Mouse (Mus musculus): Measurements from ENCODE around the gene Skiv2l. TPM values are rescaled to one million over a fixed set of nuclear protein-coding genes. Genes with fewer than 3 reads are reported as not detected.

The Skiv2l gene
- 47.0 TPM for polyA plus RNA-seq (2015; fragmentation: Illumina TruSeq; extraction: RNeasy Lipid Tissue Mini Kit (QIAGEN cat#74804); ENCODE audit: low read depth, low replicate concordance)

GRCm38 (mm10) chr17:34849722-34850516 is at the start of gene Skiv2l, which contains the start of gene Nelfe:
TSS of gene Skiv2l (minus strand) at chr17:34850210.
TSS of gene Nelfe (plus strand) at chr17:34850391.

GRCm38 (mm10) chr17:34898160-34898586 is 48.2 kb upstream of the Skiv2l start, which contains the start of the genes C2 and Ehmt2:
TSS of gene C2 (minus strand) at chr17:34898265.
TSS of gene Ehmt2 (plus strand) at chr17:34898469.

GRCm38 (mm10) chr17:34881683-34882310 is 31.8 kb upstream of the Skiv2l start, which contains the start of gene Gm20547:
TSS of gene Gm20547 (minus strand) at chr17:34882042.

GRCm38 (mm10) chr17:34879336-34879879 is 29.4 kb upstream of the Skiv2l start, which contains the start of gene Zbtb12:
TSS of gene Zbtb12 (plus strand) at chr17:34879483.

GRCm38 (mm10) chr17:34862416-34863081 is 12.5 kb upstream of the Skiv2l start, which contains the start of gene Cfb:
TSS of gene Cfb (minus strand) at chr17:34862518.

GRCm38 (mm10) chr17:34836856-34837221 is 13.2 kb downstream of the Skiv2l start, which contains the start of the genes Stk19 and Dxo:
TSS of gene Stk19 (minus strand) at chr17:34836945.
TSS of gene Dxo (plus strand) at chr17:34837019.

GRCm38 (mm10) chr17:34804301-34804700 is 45.7 kb downstream of the Skiv2l start, which contains the start of gene Cyp21a1:
TSS of gene Cyp21a1 (minus strand) at chr17:34804561.

Other genes starting within 250 kb of the Skiv2l start
- 111 TPM for gene Rnf5, start 246.5 kb downstream of the Skiv2l start, polyA plus RNA-seq (2015; fragmentation: Illumina TruSeq; extraction: RNeasy Lipid Tissue Mini Kit (QIAGEN cat#74804); ENCODE audit: low read depth, low replicate concordance)
- gene Agpat1, start 245.9 kb downstream of the Skiv2l start, polyA plus RNA-seq (2015; fragmentation: Illumina TruSeq; extraction: RNeasy Lipid Tissue Mini Kit (QIAGEN cat#74804); ENCODE audit: low read depth, low replicate concordance), result 124 TPM
- gene Egfl8, start 234.2 kb downstream of the Skiv2l start, polyA plus RNA-seq (2015; fragmentation: Illumina TruSeq; extraction: RNeasy Lipid Tissue Mini Kit (QIAGEN cat#74804); ENCODE audit: low read depth, low replicate concordance), result 3.2 TPM
- gene Ppt2, start 221.7 kb downstream of the Skiv2l start, polyA plus RNA-seq (2015; fragmentation: Illumina TruSeq; extraction: RNeasy Lipid Tissue Mini Kit (QIAGEN cat#74804); ENCODE audit: low read depth, low replicate concordance), result 37.7 TPM
- 123 TPM for gene Prrt1, start 220.7 kb downstream of the Skiv2l start, polyA plus RNA-seq (2015; fragmentation: Illumina TruSeq; extraction: RNeasy Lipid Tissue Mini Kit (QIAGEN cat#74804); ENCODE audit: low read depth, low replicate concordance)
- gene Fkbpl, start 205.4 kb downstream of the Skiv2l start, polyA plus RNA-seq (2015; fragmentation: Illumina TruSeq; extraction: RNeasy Lipid Tissue Mini Kit (QIAGEN cat#74804); ENCODE audit: low read depth, low replicate concordance), result 12.5 TPM
- 54.8 TPM for gene Atf6b, start 203.1 kb downstream of the Skiv2l start, polyA plus RNA-seq (2015; fragmentation: Illumina TruSeq; extraction: RNeasy Lipid Tissue Mini Kit (QIAGEN cat#74804); ENCODE audit: low read depth, low replicate concordance)
- 0.86 TPM for gene Tnxb, start 179.7 kb downstream of the Skiv2l start, polyA plus RNA-seq (2015; fragmentation: Illumina TruSeq; extraction: RNeasy Lipid Tissue Mini Kit (QIAGEN cat#74804); ENCODE audit: low read depth, low replicate concordance)
- gene C4b, start 106.3 kb downstream of the Skiv2l start, polyA plus RNA-seq (2015; fragmentation: Illumina TruSeq; extraction: RNeasy Lipid Tissue Mini Kit (QIAGEN cat#74804); ENCODE audit: low read depth, low replicate concordance), result 10.9 TPM
- not detected for gene Cyp21a1, start 45.6 kb downstream of the Skiv2l start, polyA plus RNA-seq (2015; fragmentation: Illumina TruSeq; extraction: RNeasy Lipid Tissue Mini Kit (QIAGEN cat#74804); ENCODE audit: low read depth, low replicate concordance)
- gene Stk19, start 13.3 kb downstream of the Skiv2l start, polyA plus RNA-seq (2015; fragmentation: Illumina TruSeq; extraction: RNeasy Lipid Tissue Mini Kit (QIAGEN cat#74804); ENCODE audit: low read depth, low replicate concordance), result 67.9 TPM
- 37.4 TPM for gene Dxo, start 13.2 kb downstream of the Skiv2l start, polyA plus RNA-seq (2015; fragmentation: Illumina TruSeq; extraction: RNeasy Lipid Tissue Mini Kit (QIAGEN cat#74804); ENCODE audit: low read depth, low replicate concordance)
- gene Nelfe, start 181 bp upstream of the Skiv2l start, polyA plus RNA-seq (2015; fragmentation: Illumina TruSeq; extraction: RNeasy Lipid Tissue Mini Kit (QIAGEN cat#74804); ENCODE audit: low read depth, low replicate concordance), result 35.3 TPM
- gene Cfb, start 12.3 kb upstream of the Skiv2l start, polyA plus RNA-seq (2015; fragmentation: Illumina TruSeq; extraction: RNeasy Lipid Tissue Mini Kit (QIAGEN cat#74804); ENCODE audit: low read depth, low replicate concordance), result 0.31 TPM
- 5.7 TPM for gene Zbtb12, start 29.3 kb upstream of the Skiv2l start, polyA plus RNA-seq (2015; fragmentation: Illumina TruSeq; extraction: RNeasy Lipid Tissue Mini Kit (QIAGEN cat#74804); ENCODE audit: low read depth, low replicate concordance)
- not detected for gene Gm20547, start 31.8 kb upstream of the Skiv2l start, polyA plus RNA-seq (2015; fragmentation: Illumina TruSeq; extraction: RNeasy Lipid Tissue Mini Kit (QIAGEN cat#74804); ENCODE audit: low read depth, low replicate concordance)
- 1.5 TPM for gene C2, start 48.1 kb upstream of the Skiv2l start, polyA plus RNA-seq (2015; fragmentation: Illumina TruSeq; extraction: RNeasy Lipid Tissue Mini Kit (QIAGEN cat#74804); ENCODE audit: low read depth, low replicate concordance)
- 122 TPM for gene Ehmt2, start 48.3 kb upstream of the Skiv2l start, polyA plus RNA-seq (2015; fragmentation: Illumina TruSeq; extraction: RNeasy Lipid Tissue Mini Kit (QIAGEN cat#74804); ENCODE audit: low read depth, low replicate concordance)
- gene Slc44a4, start 64.3 kb upstream of the Skiv2l start, polyA plus RNA-seq (2015; fragmentation: Illumina TruSeq; extraction: RNeasy Lipid Tissue Mini Kit (QIAGEN cat#74804); ENCODE audit: low read depth, low replicate concordance), result 0.19 TPM
- 51.2 TPM for gene Neu1, start 81.0 kb upstream of the Skiv2l start, polyA plus RNA-seq (2015; fragmentation: Illumina TruSeq; extraction: RNeasy Lipid Tissue Mini Kit (QIAGEN cat#74804); ENCODE audit: low read depth, low replicate concordance)
- 8.3 TPM for gene Hspa1b, start 109.0 kb upstream of the Skiv2l start, polyA plus RNA-seq (2015; fragmentation: Illumina TruSeq; extraction: RNeasy Lipid Tissue Mini Kit (QIAGEN cat#74804); ENCODE audit: low read depth, low replicate concordance)
- gene Gm20481, start 119.7 kb upstream of the Skiv2l start, polyA plus RNA-seq (2015; fragmentation: Illumina TruSeq; extraction: RNeasy Lipid Tissue Mini Kit (QIAGEN cat#74804); ENCODE audit: low read depth, low replicate concordance), result not detected
- 8.4 TPM for gene Hspa1a, start 121.9 kb upstream of the Skiv2l start, polyA plus RNA-seq (2015; fragmentation: Illumina TruSeq; extraction: RNeasy Lipid Tissue Mini Kit (QIAGEN cat#74804); ENCODE audit: low read depth, low replicate concordance)
- 0.36 TPM for gene Hspa1l, start 122.5 kb upstream of the Skiv2l start, polyA plus RNA-seq (2015; fragmentation: Illumina TruSeq; extraction: RNeasy Lipid Tissue Mini Kit (QIAGEN cat#74804); ENCODE audit: low read depth, low replicate concordance)
- gene Lsm2, start 131.7 kb upstream of the Skiv2l start, polyA plus RNA-seq (2015; fragmentation: Illumina TruSeq; extraction: RNeasy Lipid Tissue Mini Kit (QIAGEN cat#74804); ENCODE audit: low read depth, low replicate concordance), result 26.4 TPM
- 22.8 TPM for gene Vars, start 150.8 kb upstream of the Skiv2l start, polyA plus RNA-seq (2015; fragmentation: Illumina TruSeq; extraction: RNeasy Lipid Tissue Mini Kit (QIAGEN cat#74804); ENCODE audit: low read depth, low replicate concordance)
- 0.71 TPM for gene Vwa7, start 166.4 kb upstream of the Skiv2l start, polyA plus RNA-seq (2015; fragmentation: Illumina TruSeq; extraction: RNeasy Lipid Tissue Mini Kit (QIAGEN cat#74804); ENCODE audit: low read depth, low replicate concordance)
- gene Sapcd1, start 177.8 kb upstream of the Skiv2l start, polyA plus RNA-seq (2015; fragmentation: Illumina TruSeq; extraction: RNeasy Lipid Tissue Mini Kit (QIAGEN cat#74804); ENCODE audit: low read depth, low replicate concordance), result not detected
- gene Msh5, start 196.5 kb upstream of the Skiv2l start, polyA plus RNA-seq (2015; fragmentation: Illumina TruSeq; extraction: RNeasy Lipid Tissue Mini Kit (QIAGEN cat#74804); ENCODE audit: low read depth, low replicate concordance), result 0.67 TPM
- gene Clic1, start 199.8 kb upstream of the Skiv2l start, polyA plus RNA-seq (2015; fragmentation: Illumina TruSeq; extraction: RNeasy Lipid Tissue Mini Kit (QIAGEN cat#74804); ENCODE audit: low read depth, low replicate concordance), result 22.1 TPM
- gene Ddah2, start 208.8 kb upstream of the Skiv2l start, polyA plus RNA-seq (2015; fragmentation: Illumina TruSeq; extraction: RNeasy Lipid Tissue Mini Kit (QIAGEN cat#74804); ENCODE audit: low read depth, low replicate concordance), result 19.3 TPM
- not detected for gene Ly6g6c, start 215.2 kb upstream of the Skiv2l start, polyA plus RNA-seq (2015; fragmentation: Illumina TruSeq; extraction: RNeasy Lipid Tissue Mini Kit (QIAGEN cat#74804); ENCODE audit: low read depth, low replicate concordance)
- not detected for gene Mpig6b, start 216.0 kb upstream of the Skiv2l start, polyA plus RNA-seq (2015; fragmentation: Illumina TruSeq; extraction: RNeasy Lipid Tissue Mini Kit (QIAGEN cat#74804); ENCODE audit: low read depth, low replicate concordance)
- 5.5 TPM for gene Ly6g6e, start 226.7 kb upstream of the Skiv2l start, polyA plus RNA-seq (2015; fragmentation: Illumina TruSeq; extraction: RNeasy Lipid Tissue Mini Kit (QIAGEN cat#74804); ENCODE audit: low read depth, low replicate concordance)
- gene Ly6g6d, start 227.9 kb upstream of the Skiv2l start, polyA plus RNA-seq (2015; fragmentation: Illumina TruSeq; extraction: RNeasy Lipid Tissue Mini Kit (QIAGEN cat#74804); ENCODE audit: low read depth, low replicate concordance), result 1.8 TPM
- gene Ly6g6f, start 235.4 kb upstream of the Skiv2l start, polyA plus RNA-seq (2015; fragmentation: Illumina TruSeq; extraction: RNeasy Lipid Tissue Mini Kit (QIAGEN cat#74804); ENCODE audit: low read depth, low replicate concordance), result 0.70 TPM
- 106 TPM for gene Abhd16a, start 239.1 kb upstream of the Skiv2l start, polyA plus RNA-seq (2015; fragmentation: Illumina TruSeq; extraction: RNeasy Lipid Tissue Mini Kit (QIAGEN cat#74804); ENCODE audit: low read depth, low replicate concordance)

Data from brain, adult 10 weeks (tissue).